Mouse (Mus musculus) thymus, adult 18-20 months (tissue): ENCODE results near the gene Ascc2.

ENCODE experiments used
- DNase-seq, 2 experiments: peaks; one replicate each; pipeline ENCODE4 v3.0.0; 2022; ENCODE audit warnings: mixed read lengths in 2 of 2

The Ascc2 gene

DNA sequence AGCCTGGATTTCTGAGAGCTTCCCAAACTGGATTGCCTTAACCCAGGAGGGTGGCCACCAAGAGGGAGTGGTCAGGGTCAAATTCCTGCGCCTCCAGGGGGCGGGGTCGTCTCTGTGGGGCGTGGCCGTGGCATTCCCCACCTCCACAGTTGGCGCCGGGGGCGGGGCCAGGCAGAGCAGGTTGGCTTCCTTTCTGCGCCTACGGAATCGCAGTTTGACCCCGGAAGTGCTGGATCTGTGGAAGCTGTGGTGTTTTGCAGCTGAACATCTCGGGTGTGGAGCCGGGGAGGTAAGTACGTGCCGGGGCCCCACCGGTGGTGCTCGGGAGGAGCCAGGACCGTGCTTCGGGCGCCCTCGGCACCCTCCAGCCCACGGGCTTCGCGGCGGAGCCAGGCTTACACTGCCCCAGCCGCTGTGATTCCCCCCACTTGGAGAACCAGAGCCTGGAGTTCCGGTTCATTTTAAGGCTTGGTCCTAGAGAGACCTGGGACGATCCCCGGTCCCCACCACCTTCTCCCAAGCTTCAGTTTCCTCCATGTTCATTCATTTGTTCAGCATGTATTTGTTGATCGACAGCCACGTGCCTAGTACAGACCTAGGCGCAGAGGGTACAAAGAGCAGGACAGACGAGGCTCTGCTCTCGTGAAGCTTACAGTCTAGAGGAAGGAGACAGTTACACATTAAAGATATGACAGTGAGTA, at the start of gene Ascc2:
Gene Ascc2 (plus strand): TSS at position 214 of the 701 bp plus-strand sequence.
- peak; percentile 83 to 86 for DNase-seq

DNA sequence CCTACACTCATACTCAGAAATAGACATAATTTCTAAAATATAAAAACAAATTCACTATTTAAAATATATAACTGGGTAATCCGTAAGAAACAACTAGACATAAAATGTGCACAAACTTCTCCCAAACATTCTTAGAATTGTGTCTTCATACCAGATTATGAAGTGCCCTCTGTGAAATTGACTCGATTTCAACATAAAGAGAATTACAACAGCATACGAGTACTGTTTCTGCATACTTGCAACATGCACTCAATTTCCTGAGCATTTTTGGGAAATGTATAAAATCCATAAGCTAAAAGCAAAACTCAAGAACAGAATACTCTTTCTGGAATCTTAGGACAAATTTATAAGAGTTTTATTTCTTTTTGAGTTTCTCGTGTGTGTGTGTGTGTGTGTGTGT, 45.7 kb upstream of the Ascc2 start:
- no peak for DNase-seq

DNA sequence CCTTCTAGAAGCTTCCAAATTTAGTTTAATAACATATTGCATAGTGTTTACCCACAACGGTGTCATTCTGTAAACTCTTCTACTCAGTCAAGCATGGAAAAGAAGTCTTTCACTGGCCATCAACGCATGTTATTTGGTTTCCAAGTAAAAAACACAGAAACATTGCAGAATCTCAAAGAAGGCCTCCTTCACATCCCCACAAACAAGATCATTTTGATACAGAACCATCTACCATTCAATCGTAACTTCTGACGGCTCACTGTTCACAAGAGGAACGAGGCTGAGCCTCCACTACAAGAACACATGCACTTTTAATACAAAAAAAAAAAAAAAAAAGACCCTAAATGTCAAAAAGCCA, 44.1 kb upstream of the Ascc2 start:
- DNase-seq = no peak

DNA sequence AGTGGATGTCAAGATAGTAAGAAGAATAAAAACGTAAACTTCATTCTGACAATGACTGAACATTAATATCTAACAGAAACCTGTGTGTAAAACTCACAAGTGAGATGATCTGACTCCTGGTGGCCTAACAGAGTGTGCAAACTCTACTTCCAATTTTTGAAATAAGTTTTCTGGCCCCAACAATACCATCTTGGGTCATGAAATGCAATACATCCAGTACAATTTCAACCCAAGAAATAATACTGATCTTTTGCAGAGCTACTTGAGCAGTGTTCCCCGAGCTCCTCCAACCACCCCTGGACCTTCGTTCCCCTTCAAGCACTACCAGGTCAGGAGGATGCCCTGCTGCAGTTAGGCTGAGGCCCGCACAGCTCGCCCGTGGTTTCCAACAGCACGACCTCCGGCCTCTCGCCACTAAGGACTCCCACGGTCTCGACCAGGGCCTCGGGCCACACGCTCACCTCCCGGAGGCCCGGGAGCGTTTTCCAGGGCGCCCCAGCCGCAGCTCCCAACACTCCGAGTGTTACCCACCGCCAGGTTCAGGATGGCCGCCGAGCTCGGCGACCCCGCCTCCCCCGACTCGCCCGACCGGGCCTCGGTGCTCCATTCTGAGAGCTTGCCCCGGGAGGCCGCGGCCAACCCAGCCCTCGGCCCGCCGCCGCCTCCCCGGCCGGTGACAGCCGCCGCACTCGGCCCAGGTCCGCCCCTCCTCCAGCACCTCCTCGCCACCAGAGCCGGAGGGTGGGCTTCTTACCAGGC, 43.5 kb upstream of the Ascc2 start:
- peak in 1 of 2 experiments; percentile 56 for DNase-seq

DNA sequence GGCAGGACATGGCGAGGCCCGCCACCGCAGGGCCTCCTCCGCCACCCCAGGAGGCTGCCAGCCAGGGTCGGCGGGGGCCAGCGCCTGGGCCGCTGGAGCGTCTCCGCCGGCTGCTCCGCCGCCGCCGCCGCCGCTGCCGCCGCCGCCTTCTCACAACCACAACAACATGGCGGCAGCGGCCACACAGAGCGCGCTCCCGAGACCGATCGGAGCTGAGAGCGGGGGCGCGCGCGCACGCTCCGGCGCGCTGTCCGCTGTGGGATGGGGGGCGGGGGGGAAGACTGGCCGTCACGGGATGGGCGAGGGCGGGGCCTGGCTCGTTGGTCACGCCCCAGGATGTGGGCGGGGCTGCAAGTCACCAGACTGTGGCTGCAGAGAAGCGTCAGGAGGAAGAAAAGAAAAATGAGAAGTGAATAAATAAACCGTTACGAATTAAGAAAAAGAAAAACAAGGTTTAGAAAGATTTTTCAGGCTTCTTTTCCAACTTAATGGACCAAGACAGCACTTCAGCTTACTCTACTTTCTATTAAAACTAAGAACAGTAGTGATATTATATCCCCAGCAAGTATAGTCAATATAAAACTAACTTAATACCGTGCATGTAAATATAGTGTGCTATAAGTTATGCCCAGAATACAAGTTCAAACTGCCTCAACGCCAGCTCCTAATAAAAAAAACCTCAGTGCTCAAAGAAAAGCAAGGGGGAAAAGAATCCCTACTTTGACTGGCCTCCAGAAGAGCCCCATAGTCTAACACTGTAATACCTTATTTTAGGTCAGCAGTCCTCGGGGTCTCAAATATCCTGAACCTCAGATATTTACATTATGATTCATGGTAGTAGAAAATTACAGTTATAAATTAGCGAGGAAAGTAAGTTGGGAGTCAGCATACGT, 42.7 kb upstream of the Ascc2 start, which contains the start of gene Mtmr3:
Gene Mtmr3 (minus strand): TSS at position 256 of the 893 bp plus-strand sequence.
- DNase-seq = peak; percentile 90 to 91

DNA sequence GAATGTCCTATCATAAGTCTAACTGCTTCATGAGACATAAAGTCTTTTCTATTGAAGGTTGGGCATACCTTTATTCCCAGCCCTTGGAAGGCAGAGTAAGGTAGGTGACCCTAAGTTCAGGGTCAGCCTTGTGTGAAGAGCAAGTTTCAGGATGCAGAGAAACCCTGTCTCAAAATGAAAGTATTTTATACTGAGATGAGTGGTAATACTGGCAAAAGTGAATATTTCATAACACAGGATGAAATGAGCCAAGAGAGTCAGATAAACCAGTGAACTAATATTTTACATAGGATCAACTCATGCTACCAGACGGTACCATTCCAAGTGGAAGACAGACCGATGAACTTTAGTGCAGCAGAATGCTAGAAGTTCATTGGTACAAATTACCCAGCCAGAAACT, 39.1 kb upstream of the Ascc2 start:
- no peak for DNase-seq

DNA sequence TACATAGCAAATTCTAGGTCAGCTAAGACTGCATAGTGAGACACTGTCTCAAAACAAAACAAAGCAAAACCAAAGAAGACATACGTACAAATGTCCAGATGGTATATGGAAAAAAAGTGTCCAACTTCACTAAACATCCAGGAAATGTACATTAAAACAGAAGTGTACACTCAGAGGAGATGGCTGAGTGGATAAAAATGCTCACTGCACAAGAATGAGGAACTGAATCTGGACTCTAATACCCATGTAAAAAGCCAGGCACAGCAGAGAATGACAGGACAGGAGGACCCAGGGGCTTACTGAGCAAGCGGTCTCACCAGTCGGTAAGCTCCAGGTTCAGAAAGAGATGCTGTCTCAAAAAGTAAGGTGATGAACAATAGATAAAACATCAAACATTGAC, 37.6 kb upstream of the Ascc2 start:
- DNase-seq = no peak

DNA sequence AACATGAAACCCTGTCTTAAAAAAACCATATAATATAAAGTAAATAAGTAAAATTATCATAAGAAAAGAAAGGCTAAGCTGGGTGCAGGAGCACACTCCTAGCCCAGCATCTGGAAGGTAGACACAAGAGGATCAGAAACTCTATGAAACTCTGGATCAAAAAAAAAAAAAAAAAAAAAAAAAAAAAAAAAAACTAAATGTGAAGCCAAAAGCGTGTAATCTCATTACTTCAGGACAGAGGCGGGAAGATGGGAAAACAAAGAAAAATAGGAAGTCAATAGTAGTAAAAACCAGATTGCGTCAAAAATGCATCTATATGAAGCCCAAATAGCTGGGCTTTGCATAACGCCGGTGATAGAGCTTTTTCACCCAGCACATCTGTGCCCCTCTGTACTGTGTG, 35.7 kb upstream of the Ascc2 start:
- DNase-seq = no peak

DNA sequence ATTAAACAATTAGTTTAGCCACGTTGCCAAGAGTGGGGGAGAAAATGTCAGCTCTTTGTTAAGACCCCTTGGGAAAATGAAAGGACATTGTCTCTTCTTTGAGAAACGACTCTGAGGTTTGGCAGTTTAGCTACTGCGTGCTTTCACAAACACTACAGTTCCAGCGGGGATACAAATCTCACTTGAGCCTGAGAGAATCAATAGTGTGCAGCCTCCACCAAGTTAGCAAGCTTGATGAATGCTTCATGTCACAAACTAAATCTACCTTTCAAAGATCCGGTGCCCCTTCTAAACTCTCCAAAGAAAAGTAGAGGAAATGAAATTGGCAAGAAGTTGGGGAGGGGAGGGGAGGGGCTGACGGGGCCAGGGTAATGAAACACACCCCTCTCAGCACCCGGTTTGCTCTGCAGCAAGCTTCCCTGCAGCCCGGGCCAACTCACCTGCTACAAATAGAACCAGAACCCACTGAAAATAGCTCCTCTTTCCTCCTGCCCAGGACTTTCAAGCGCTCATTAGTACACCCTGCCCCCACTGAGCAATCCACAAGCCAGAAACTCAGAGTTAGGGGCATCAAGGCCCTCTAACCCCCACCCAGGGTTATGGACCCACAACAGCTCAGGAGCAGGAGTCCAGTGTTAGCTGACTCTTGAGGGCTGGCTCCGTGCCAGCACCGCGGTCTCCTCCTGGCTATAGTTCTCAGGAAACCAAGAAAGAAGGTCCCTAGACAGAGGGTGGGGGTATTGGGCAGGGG, 34.7 kb upstream of the Ascc2 start:
- no peak for DNase-seq

DNA sequence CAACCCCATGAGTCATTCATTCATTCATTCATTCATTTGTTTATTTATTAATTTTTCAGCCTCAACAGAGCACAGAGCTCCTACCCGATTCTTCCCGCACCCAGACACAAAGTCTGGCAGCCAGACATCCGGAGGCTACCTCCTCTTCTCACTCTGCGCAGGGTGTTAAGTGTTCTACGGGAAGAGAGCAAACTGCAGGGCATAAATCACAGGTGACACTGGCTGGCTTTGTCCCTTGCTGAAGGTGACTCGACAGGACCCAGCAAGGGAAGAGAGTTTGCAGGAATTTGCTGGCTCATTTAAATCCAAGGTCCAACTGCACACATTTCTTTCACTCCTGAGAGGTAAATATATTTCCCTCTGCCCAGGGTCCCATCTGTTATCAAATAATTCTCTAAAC, 33.1 kb upstream of the Ascc2 start:
- DNase-seq = no peak

DNA sequence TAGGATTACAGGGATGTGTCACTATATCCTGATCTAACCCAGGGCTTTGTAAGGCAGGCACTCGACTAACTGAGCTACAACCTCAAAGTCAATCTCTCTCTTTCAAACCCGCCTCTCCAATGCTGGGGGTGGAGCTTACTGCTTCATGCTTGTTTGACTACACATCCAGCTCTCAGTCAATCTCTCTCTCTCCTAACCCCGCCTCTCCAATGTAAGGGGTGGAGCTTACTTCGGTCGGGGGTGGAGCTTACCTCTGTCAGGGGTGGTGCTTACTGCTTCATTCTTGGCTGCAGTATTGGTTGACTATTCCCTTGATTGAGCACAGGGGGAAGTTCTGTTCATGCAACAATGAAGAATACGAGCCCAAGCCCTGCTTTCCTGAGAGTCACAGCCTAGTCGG, 32.1 kb upstream of the Ascc2 start:
- peak in 1 of 2 experiments; percentile 19 for DNase-seq

DNA sequence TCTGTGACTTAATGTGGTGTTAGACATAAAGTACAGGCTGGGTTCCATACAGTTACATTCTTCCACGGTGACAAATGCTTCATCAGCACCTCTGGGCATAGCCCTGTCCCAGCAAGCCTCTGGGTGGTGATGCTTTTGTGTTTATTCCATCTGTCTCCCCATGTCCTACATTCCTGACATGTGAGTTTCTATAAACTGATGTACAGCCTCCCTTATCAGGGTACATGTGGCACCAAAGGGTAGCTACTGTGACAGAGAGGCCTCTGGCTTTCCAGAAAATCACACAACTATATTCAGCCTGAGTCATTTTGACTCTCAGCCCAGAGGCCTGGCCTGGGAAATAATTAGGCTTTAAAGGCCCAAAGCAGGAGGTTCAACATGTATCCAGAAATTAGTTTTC, 31.0 kb upstream of the Ascc2 start:
- no peak for DNase-seq

DNA sequence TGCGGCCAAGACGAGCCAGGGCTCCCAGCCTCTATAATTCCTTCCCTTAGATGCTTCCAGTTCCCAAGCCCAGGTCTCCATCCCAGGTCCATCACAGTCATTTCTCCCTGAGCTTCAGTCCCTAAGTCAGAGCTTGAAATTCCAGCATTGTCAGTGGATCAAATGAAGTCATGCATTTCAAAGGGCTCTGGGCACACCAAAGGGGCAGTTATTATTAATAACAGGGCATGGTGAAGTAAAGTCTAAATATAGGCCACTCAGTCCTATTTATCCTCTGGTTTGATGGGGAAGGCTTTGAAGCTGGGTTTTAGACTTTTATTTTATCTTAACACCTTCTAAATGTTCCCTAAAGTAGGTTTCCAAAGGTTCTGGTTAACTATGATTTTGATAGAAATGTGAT, 25.6 kb upstream of the Ascc2 start:
- no peak for DNase-seq

DNA sequence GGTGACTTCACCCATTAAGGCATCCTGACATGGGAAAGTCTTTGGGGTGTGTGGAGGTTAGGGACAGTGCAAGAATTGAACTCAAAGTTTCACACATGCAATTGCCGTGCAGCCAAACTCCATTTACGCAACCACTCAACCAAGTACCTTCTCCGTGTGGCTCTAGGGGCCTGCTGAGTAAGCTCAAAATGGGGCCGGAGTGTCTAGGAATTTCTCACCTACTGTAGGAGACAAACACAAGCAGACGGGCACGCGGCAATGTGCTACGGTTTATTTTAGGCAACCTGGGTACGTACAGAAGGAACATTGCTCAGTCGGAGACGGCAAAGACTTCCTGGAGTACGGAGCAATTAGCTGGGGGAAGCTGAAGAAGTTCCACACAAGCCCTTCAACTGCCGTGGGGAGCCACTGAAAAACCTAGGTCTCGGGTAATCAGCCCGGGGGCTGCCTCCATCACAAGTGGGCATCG, 17.5 kb upstream of the Ascc2 start, which contains the start of gene Gm11032:
Gene Gm11032 (plus strand): TSS at position 51 of the 469 bp plus-strand sequence.
- no peak for DNase-seq

DNA sequence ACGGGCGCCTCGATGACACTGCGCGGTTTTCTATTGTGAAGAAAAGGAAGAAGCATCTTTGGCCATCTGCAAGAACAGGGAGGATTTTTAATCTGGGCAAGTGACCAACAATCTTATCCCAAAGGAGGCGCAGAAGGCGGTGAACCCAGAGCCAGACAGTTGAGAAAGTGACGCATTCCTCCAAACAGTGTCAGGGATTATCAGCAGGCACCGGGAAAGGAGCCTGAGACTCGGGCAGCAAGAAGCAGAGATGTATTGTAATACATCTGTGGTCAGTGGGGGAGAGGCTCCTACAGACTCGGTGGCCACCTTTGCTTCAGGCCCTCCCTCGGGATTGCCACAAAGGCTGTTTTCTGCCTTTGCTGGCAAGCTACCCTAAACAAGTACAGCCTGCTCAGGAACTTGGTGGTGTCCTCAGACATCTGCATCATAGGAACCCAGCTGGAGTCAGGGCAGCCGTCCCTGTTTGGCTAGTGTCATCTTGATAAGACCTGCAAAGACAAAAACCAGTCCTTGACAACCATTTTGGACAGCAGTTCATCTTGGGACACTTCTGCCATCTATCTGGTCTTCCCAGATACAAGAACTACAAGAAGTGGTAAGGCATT, 16.9 kb upstream of the Ascc2 start:
- DNase-seq = no peak

DNA sequence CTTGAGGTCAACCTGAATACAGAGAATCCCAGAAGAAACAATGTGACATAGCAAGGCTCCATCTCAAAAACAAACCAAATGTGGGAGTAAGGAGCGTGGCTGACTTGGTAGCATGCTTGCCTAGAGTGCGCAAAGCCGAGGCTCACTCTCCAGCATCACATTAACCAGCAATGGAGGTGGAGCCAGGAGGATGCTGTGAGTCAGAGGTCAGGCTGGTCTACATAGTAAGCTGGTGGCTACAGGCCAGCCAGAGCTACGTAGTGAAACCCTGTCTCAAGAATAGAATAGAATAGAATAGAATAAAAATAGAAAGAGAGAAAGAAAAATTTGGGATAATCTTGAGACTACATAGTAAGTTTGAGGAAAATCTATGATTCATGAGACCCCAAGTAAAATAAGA, 15.7 kb upstream of the Ascc2 start:
- DNase-seq = no peak

DNA sequence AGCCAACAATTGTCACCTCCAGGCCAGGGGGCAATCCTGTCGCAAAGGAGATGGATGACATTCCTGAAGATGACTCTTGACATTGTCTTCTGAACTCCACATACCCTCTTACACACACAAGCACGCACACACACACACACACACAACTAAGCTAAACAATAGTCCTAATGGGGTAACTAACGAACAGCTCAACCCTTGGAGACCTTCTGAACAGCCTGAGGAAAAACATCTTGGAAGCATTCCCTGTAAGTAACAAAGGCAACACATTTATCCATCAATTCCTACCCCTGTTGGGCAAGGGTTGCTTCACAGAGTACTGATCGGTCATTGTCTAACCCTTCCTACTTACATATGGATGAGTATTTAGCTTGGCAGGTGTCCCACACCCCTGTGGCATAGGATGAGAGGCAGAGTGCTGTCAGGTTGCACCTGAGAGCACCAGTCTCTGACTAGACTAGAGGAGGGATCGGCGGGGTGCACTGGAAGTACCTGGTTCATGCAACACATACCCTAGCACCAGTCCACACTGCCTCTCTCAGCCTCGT, 15.0 kb upstream of the Ascc2 start:
- no peak for DNase-seq

DNA sequence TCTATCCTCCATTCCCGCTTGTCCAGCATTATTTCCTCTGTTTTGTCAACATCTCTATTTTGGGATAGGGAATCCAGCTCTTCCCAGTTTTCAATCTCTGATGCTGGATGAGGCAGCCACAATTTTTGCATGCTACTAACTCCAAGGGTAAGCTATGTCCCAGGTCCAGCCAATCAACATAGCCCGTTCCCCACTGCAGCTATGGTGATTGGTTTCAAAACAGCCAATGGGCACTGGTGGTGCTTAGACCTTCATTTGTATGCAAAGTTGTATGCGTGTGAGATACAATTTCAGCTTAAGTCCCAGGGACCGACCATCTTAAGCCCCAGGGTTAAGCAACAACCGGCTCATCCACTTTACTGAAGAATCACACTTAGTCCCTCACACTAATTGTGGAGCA, 14.6 kb upstream of the Ascc2 start:
- DNase-seq = no peak

DNA sequence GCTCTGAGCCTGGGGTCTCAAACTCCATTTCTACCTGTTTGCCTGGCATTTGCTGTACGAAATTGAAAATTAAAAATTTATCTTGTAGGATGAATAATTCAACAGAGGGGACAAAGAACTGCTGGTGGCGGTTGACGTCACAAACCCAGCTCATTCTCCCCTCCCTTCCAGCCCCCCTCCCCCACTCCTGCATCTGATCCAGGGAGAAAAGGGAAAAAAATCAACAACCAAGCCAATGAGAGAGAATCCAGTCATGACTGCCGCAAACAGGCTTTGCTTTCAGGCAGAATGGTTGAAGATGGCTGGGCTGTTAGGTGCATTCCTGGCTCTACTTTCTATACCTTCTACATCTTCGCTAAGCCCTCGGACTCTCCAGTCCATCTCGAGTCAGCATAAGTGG, 11.6 kb upstream of the Ascc2 start:
- no peak for DNase-seq

DNA sequence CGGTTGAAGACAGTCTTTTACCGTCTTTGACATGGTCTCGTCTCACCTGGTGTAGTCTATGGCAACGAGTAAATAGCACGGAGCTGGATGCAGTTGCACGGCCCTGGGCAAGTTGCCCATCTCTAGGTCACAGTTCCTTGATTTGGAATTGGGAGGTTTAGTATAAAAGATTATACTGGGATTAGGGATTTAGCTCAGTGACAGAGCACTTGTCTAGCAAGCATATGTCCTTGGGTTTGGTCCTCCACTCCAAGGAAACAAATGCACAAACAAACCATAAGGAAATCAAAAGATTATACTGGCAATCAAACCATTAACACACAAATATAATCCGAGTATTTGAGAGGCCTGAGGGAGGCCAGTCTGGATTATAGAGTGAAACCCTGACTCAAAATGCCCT, 9.9 kb upstream of the Ascc2 start:
- DNase-seq = no peak

DNA sequence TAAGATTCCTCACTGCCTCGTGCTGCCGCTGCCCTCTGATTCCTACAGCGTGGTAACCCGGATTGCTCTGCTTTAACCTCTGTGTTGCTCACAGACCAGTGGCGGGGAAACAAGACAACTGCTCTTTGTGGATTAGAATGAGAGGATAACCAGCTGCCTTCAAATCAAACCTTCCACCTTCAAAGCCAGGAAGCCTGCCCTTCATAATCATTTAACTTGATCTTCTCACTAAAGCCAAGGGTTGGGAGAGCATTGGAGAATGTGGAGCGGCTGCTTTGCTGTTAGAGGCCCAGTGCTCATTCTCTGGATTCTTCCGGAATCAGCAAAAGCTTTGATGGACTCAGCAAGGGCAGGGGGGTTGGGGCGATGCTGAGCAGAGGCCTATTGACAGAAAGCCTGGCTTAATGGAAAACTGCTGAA, 7.7 kb upstream of the Ascc2 start:
- no peak for DNase-seq

DNA sequence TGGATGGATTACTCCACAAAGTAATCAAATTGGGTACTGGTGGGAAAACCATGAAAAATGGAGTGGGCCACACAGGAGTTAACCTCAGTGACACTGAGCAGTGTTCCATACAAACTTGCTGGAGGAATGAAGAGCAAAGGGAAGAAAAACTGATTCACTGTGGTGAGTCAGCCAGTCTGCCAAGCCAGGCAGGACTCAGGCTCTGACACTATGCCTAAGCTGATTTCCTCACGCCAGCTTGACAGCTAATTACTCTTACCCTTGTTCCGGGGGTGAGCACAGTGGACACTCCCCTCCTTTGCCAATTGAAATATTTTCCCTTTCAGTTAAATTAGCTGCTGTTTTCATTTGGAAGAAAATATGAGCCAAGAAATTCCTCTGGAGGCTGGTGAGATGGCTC, 4.1 kb upstream of the Ascc2 start:
- no peak for DNase-seq
